Mouse (Mus musculus) stomach, embryonic 16.5 days (tissue): ENCODE measurements around the gene Zdhhc16. TPM values are rescaled to one million over a fixed set of nuclear protein-coding genes. Genes with fewer than 3 reads are reported as not detected.

Source experiments
- ATAC-seq: fragments of 200-750 bp; cut with Nextera tagmentation; 2 replicates; pipeline ENCODE4 v1.8.0; 2017; ENCODE audit warnings: moderate number of reproducible peaks, moderate TSS enrichment; ENCODE audit not compliant: insufficient read depth, low FRiP score
- H3K27ac ChIP-seq: fragments of 300-500 bp; sonication (generic); 2 replicates; pipeline ENCODE4 v1.5.1; 2014; ENCODE audit warnings: low read length
- H3K27me3 ChIP-seq: fragments of 300-500 bp; sonication (generic); 2 replicates; pipeline ENCODE4 v1.6.1; 2014; ENCODE audit warnings: low read length, control low read depth, mixed read lengths; ENCODE audit not compliant: control insufficient read depth, insufficient read depth
- H3K36me3 ChIP-seq: fragments of 300-500 bp; sonication (generic); 2 replicates; pipeline ENCODE4 v1.6.1; 2014; ENCODE audit warnings: low read length; ENCODE audit not compliant: control insufficient read depth, insufficient read depth
- H3K4me1 ChIP-seq: fragments of 300-500 bp; sonication (generic); 2 replicates; pipeline ENCODE4 v1.6.1; 2014; ENCODE audit warnings: low read length, control low read depth, mixed read lengths; ENCODE audit not compliant: control insufficient read depth, insufficient read depth
- H3K4me2 ChIP-seq: fragments of 300-500 bp; sonication (generic); 2 replicates; pipeline ENCODE4 v1.6.1; 2014; ENCODE audit warnings: low read depth, low read length, mixed read lengths
- H3K4me3 ChIP-seq: fragments of 300-500 bp; sonication (generic); replicated peaks from 2 replicates; pipeline ENCODE4 v1.5.1; 2014; ENCODE audit warnings: mild to moderate bottlenecking, low read length
- H3K9ac ChIP-seq: fragments of 300-500 bp; sonication (generic); 2 replicates; pipeline ENCODE4 v1.6.1; 2014; ENCODE audit warnings: low read length
- H3K9me3 ChIP-seq: fragments of 300-500 bp; sonication (generic); replicated peaks from 2 replicates; pipeline ENCODE4 v1.6.1; 2016; ENCODE audit warnings: low read length, control low read depth; ENCODE audit not compliant: control insufficient read depth
- WGBS: fragments of 180-500 bp; shearing (Covaris S2); extraction: QIAGEN DNeasy Blood & Tissue Kit; methylation state at CpG from one replicate; pipeline ENCODE4 v1.1.7; 2014; 5-methylcytosine and 5-hydroxymethylcytosine counted together
- polyA plus RNA-seq: library from polyadenylated mRNA; unstranded; fragments of >200 nt; fragmentation: Nextera tagmentation; extraction: Ambion mirVana; gene quantifications from 2 replicates; pipeline ENCODE4 v1.2.1, GENCODE M21; 2015

The Zdhhc16 gene
- polyA plus RNA-seq, 1 experiment from 2014 or later: 76.2 TPM

GRCm38 (mm10) chr19:41934124-41934523, 844 bp downstream of the Zdhhc16 start:
- no peak for ATAC-seq
- Histone ChIP-seq H3K27me3 (no peaks in the 10 kb centered on the region), H3K9ac (peak overlapping the region; percentile 87), H3K36me3 (no peaks in the 10 kb centered on the region), H3K9me3 (no peaks in the 10 kb centered on the region), H3K4me3 (peak overlapping the region; percentile 96), H3K4me2 (peak overlapping the region; percentile 74), H3K4me1 (peaks cover 15% of the 10 kb centered on the region), H3K27ac (no peak overlapping the region)
- WGBS: 32% methylated on average over 6 of the region's 6 CpGs

- no peaks in the 10 kb centered on the region for H3K27me3 ChIP-seq
- ATAC-seq: no peak
- H3K4me2 ChIP-seq: no peak overlapping the region
- no peak overlapping the region for H3K4me3 ChIP-seq
- WGBS: 81% methylated on average over 1 of the region's 1 CpGs
- peaks cover 4% of the 10 kb centered on the region; the same call in 1 of the 2 replicates for H3K36me3 ChIP-seq
- no peak overlapping the region for H3K27ac ChIP-seq
- no peaks in the 10 kb centered on the region for H3K9me3 ChIP-seq
- H3K9ac ChIP-seq: no peak overlapping the region
- H3K4me1 ChIP-seq: peaks cover 15% of the 10 kb centered on the region
Measured at GRCm38 (mm10) chr19:41935921-41936320, 2.6 kb downstream of the Zdhhc16 start.

- peaks cover 16% of the 10 kb centered on the region for H3K36me3 ChIP-seq
- WGBS: 87% methylated on average over 5 of the region's 5 CpGs
- ATAC-seq: no peak
Measured at GRCm38 (mm10) chr19:41938539-41938938, 5.3 kb downstream of the Zdhhc16 start.

GRCm38 (mm10) chr19:41943841-41944240, 10.6 kb downstream of the Zdhhc16 start:
- Histone ChIP-seq H3K4me2 (no peak overlapping the region), H3K27ac (no peak overlapping the region)
- WGBS: 85% methylated on average over 7 of the region's 7 CpGs

More at GRCm38 (mm10) chr19:41938539-41938938, 5.3 kb downstream of the Zdhhc16 start:
- no peak overlapping the region for H3K4me3 ChIP-seq
- no peak overlapping the region for H3K9ac ChIP-seq
- H3K4me1 ChIP-seq: peaks cover 8% of the 10 kb centered on the region
- no peak overlapping the region for H3K4me2 ChIP-seq
- H3K9me3 ChIP-seq: no peaks in the 10 kb centered on the region
- no peak overlapping the region for H3K27ac ChIP-seq
- no peaks in the 10 kb centered on the region for H3K27me3 ChIP-seq

GRCm38 (mm10) chr19:41952287-41952686, 19.0 kb downstream of the Zdhhc16 start:
- no peak for ATAC-seq
- 71% methylated on average over 4 of the region's 4 CpGs for WGBS
- no peak overlapping the region for H3K27ac ChIP-seq
- H3K36me3 ChIP-seq: peaks cover 40% of the 10 kb centered on the region
- no peak overlapping the region for H3K4me3 ChIP-seq
- no peak overlapping the region for H3K4me2 ChIP-seq
- no peaks in the 10 kb centered on the region for H3K27me3 ChIP-seq
- no peak overlapping the region for H3K9ac ChIP-seq
- no peaks in the 10 kb centered on the region for H3K9me3 ChIP-seq
- H3K4me1 ChIP-seq: no peaks in the 10 kb centered on the region

More at GRCm38 (mm10) chr19:41943841-41944240, 10.6 kb downstream of the Zdhhc16 start:
- Histone ChIP-seq H3K9me3 (no peaks in the 10 kb centered on the region), H3K4me3 (no peak overlapping the region), H3K4me1 (no peaks in the 10 kb centered on the region), H3K27me3 (no peaks in the 10 kb centered on the region), H3K36me3 (peaks cover 42% of the 10 kb centered on the region), H3K9ac (no peak overlapping the region)
- no peak for ATAC-seq

GRCm38 (mm10) chr19:41953574-41953973, 20.3 kb downstream of the Zdhhc16 start:
- Histone ChIP-seq H3K36me3 (peaks cover 35% of the 10 kb centered on the region), H3K4me1 (no peaks in the 10 kb centered on the region), H3K27ac (no peak overlapping the region), H3K27me3 (no peaks in the 10 kb centered on the region), H3K4me3 (no peak overlapping the region), H3K9me3 (no peaks in the 10 kb centered on the region), H3K4me2 (no peak overlapping the region), H3K9ac (no peak overlapping the region)
- 89% methylated on average over 3 of the region's 3 CpGs for WGBS
- no peak for ATAC-seq

- no peak for ATAC-seq
- Histone ChIP-seq H3K4me1 (peaks cover 3% of the 10 kb centered on the region; the same call in 1 of the 2 replicates), H3K9me3 (no peaks in the 10 kb centered on the region), H3K4me3 (no peak overlapping the region), H3K9ac (no peak overlapping the region), H3K27ac (no peak overlapping the region), H3K4me2 (no peak overlapping the region), H3K27me3 (no peaks in the 10 kb centered on the region), H3K36me3 (peaks cover 13% of the 10 kb centered on the region; the same call in 1 of the 2 replicates)
- WGBS: 89% methylated on average over 7 of the region's 7 CpGs
Measured at GRCm38 (mm10) chr19:41969618-41970017, 36.3 kb downstream of the Zdhhc16 start.

- peak; percentile 29; the same call in 1 of the 2 replicates for ATAC-seq
- no peaks in the 10 kb centered on the region for H3K36me3 ChIP-seq
- no peaks in the 10 kb centered on the region for H3K9me3 ChIP-seq
- peaks cover 5% of the 10 kb centered on the region; the same call in 1 of the 2 replicates for H3K4me1 ChIP-seq
- H3K27me3 ChIP-seq: no peaks in the 10 kb centered on the region
- H3K4me2 ChIP-seq: no peak overlapping the region
- H3K4me3 ChIP-seq: no peak overlapping the region
- H3K27ac ChIP-seq: 0 out of 2 replicates have a peak overlapping the region, but pooled peaks have one; percentile 11
- WGBS: 68% methylated on average over 13 of the region's 13 CpGs
- no peak overlapping the region for H3K9ac ChIP-seq
Measured at GRCm38 (mm10) chr19:41973891-41974794, 40.9 kb downstream of the Zdhhc16 start.

- Histone ChIP-seq H3K4me3 (peak overlapping the region; percentile 96), H3K4me2 (peak overlapping the region; percentile 88), H3K4me1 (peaks cover 12% of the 10 kb centered on the region), H3K36me3 (no peaks in the 10 kb centered on the region), H3K9ac (peak overlapping the region; percentile 87), H3K27me3 (no peaks in the 10 kb centered on the region), H3K9me3 (no peaks in the 10 kb centered on the region), H3K27ac (peak overlapping the region; percentile 93)
- WGBS: under 1% methylated on average over 16 of the region's 16 CpGs
- ATAC-seq: no peak
Measured at GRCm38 (mm10) chr19:41980422-41980818, 47.1 kb downstream of the Zdhhc16 start.
